Comparison of ENCODE assay signal across 23 mouse cellular contexts in genomic region chr11:116406231-116406728, GRCm38 (mm10). TPM values are rescaled to one million over a fixed set of nuclear protein-coding genes. Genes with fewer than 3 reads are reported as not detected.
DNase-seq lines count a peak whose midpoint lies in the region; ATAC-seq lines count a peak whose summit lies in the region.
"Had no signal": no experiment of that assay in that cellular context is flagged by ENCODE, and none has a peak within 500 bp of the region (broad histone marks: within the 10 kb centered on the region; RNA-seq: fewer than 3 reads in every experiment).

No protein-coding gene starts in this region.

- H3K4me3 ChIP-seq in hindbrain, embryonic 13.5 days = no peak overlapping the region
- H3K4me3 ChIP-seq: erythroblast, embryonic 14.5 days; limb, embryonic 13.5 days; neural tube, embryonic 13.5 days had no signal

- no peak overlapping the region for H3K4me2 ChIP-seq in hindbrain, embryonic 13.5 days
- H3K4me2 ChIP-seq: limb, embryonic 13.5 days; neural tube, embryonic 13.5 days had no signal

- DNase-seq in A20 (ENCODE audit: low read depth, low spot score) = peak; percentile 93
- DNase-seq in B cell, adult 2 months = peak; percentile 58 to 62
- DNase-seq in brain, adult 2 months (ENCODE audit: low read depth, low spot score) = peak; percentile 63
- DNase-seq in urinary bladder, adult 2 months (ENCODE audit: low spot score) = no peak
- no peak for DNase-seq in adrenal gland, postnatal 25 days
- DNase-seq: cerebellum, adult 11 months; forebrain, postnatal 0 days; heart, adult 18-20 months; kidney, adult 8-10 months; kidney, postnatal 4 days had no signal

- peaks cover 17% of the 10 kb centered on the region for H3K36me3 ChIP-seq in hindbrain, embryonic 13.5 days

- no peaks in the 10 kb centered on the region for H3K27me3 ChIP-seq in hindbrain, embryonic 13.5 days
- H3K27me3 ChIP-seq: limb, embryonic 13.5 days; neural tube, embryonic 13.5 days; Patski had no signal

- no peaks in the 10 kb centered on the region for H3K9me3 ChIP-seq in hindbrain, embryonic 13.5 days
- H3K9me3 ChIP-seq: limb, embryonic 13.5 days; neural tube, embryonic 13.5 days had no signal

- ATAC-seq in monocyte, adult 5-6 weeks (replicated peaks; ENCODE audit: insufficient number of reproducible peaks, low FRiP score, low TSS enrichment, poor library complexity, severe bottlenecking) = peak; percentile 76
- ATAC-seq in hindbrain, embryonic 13.5 days (ENCODE audit: low FRiP score) = no peak
- ATAC-seq: forebrain, postnatal 0 days; lung, postnatal 0 days; Patski had no signal

- 96% methylated on average over 16 of the region's 16 CpGs for whole genome bisulfite sequencing in hindbrain, embryonic 13.5 days

- H3K9ac ChIP-seq in hindbrain, embryonic 13.5 days = no peak overlapping the region
- H3K9ac ChIP-seq: forebrain, postnatal 0 days; limb, embryonic 13.5 days; liver, embryonic 14.5 days; neural tube, embryonic 13.5 days had no signal

- H3K4me1 ChIP-seq in hindbrain, embryonic 13.5 days (replicated peaks) = peaks cover 12% of the 10 kb centered on the region

- no peak overlapping the region for H3K27ac ChIP-seq in hindbrain, embryonic 13.5 days
- H3K27ac ChIP-seq: limb, embryonic 13.5 days; liver, embryonic 14.5 days; neural tube, embryonic 13.5 days had no signal

RNA-seq across cellular contexts. Expression of gene Rnf157, which starts 6.6 kb away (rescaled TPM):
- 8.3 to 42.3 TPM (median 19.1 TPM) in 3 replicates for total RNA-seq in monocyte, adult 5-6 weeks (2017)
- polyA plus RNA-seq in hindbrain, embryonic 13.5 days (2015; fragmentation: Nextera tagmentation; extraction: Ambion mirVana) = 35.0 and 39.6 TPM in 2 replicates
- polyA plus RNA-seq in urinary bladder, adult 2 months (2012; rRNA removed) = 5.0 and 8.3 TPM in 2 replicates
- total RNA-seq in adrenal gland, postnatal 25 days (2021) = 8.5 and 8.9 TPM in 2 replicates
- polyA plus RNA-seq: erythroblast, embryonic 14.5 days had no signal

RNA-seq across cellular contexts. Expression of gene Ubald2, which starts 27.6 kb away (rescaled TPM):
- 55.7 to 125 TPM (median 100.0 TPM) in 3 replicates for total RNA-seq in monocyte, adult 5-6 weeks (2017)
- 43.6 and 44.5 TPM in 2 replicates for polyA plus RNA-seq in hindbrain, embryonic 13.5 days (2015; fragmentation: Nextera tagmentation; extraction: Ambion mirVana)
- polyA plus RNA-seq in urinary bladder, adult 2 months (2012; rRNA removed) = 89.8 and 104 TPM in 2 replicates
- total RNA-seq in adrenal gland, postnatal 25 days (2021) = 27.9 and 48.4 TPM in 2 replicates

RNA-seq across cellular contexts. Expression of gene Qrich2, which starts 59.8 kb away (rescaled TPM):
- total RNA-seq in monocyte, adult 5-6 weeks (2017) = 0.85 to 0.95 TPM in 2 of 3 replicates, not detected in the other
- 0.19 and 0.42 TPM in 2 replicates for polyA plus RNA-seq in hindbrain, embryonic 13.5 days (2015; fragmentation: Nextera tagmentation; extraction: Ambion mirVana)
- polyA plus RNA-seq in urinary bladder, adult 2 months (2012; rRNA removed) = 0.06 and 0.12 TPM in 2 replicates
- not detected in 2 replicates for total RNA-seq in adrenal gland, postnatal 25 days (2021)
- total RNA-seq: forebrain, postnatal 0 days; gastrocnemius, adult 8-10 months; hematopoietic stem cell, adult 5-6 weeks; midbrain, postnatal 0 days had no signal
- polyA plus RNA-seq: embryonic facial prominence, embryonic 11.5 days; erythroblast, embryonic 14.5 days; forebrain, postnatal 0 days; heart, embryonic 14.5 days; neural tube, embryonic 13.5 days had no signal

Comparison
In these comparisons a context has a peak if more than half of its experiments do, and no peak if none do; other contexts are left out.
1. DNase-seq: peak in A20 (single experiment), B cell, adult 2 months (2 of 2) and brain, adult 2 months (single experiment); none in urinary bladder, adult 2 months (single experiment) and adrenal gland, postnatal 25 days (single experiment).